Mouse (Mus musculus) embryonic fibroblast, embryonic 13.5 days (primary cell): Measurements from ENCODE around the gene Dpf3.

Experiments used
- CTCF ChIP-seq: IDR thresholded peaks from 2 replicates; pipeline ENCODE4 v1.5.1; 2011; ENCODE audit warnings: mild to moderate bottlenecking, control low read depth, low read length, moderate library complexity, borderline replicate concordance; ENCODE audit not compliant: insufficient read depth
- POLR2A ChIP-seq: IDR thresholded peaks from 2 replicates; pipeline ENCODE4 v1.6.1; 2011; ENCODE audit warnings: low read depth, mild to moderate bottlenecking, control low read depth, low read length, moderate library complexity

DNA sequence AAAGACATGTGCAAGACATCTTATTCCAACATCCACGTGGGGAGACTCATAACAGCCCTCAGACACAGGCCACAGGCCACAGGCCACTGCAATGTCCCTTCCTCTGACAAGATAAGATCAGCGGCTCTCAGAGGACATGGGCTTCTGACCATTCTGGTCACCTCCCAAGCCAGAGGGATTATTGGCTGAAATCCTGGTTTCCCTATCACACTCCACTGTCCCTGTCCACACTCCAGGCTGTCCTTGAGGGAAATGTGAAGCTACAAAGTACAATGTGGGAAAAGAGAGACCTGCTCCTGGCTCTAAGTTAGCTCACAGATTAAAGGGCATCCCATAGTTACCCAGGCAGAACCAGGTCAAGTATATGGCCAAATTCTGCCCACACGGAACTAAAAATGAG lies 239.8 kb downstream of the Dpf3 start:
- TF ChIP-seq CTCF (no peak), POLR2A (no peak)
